Mouse (Mus musculus) 3T3-L1 (cell line): ENCODE measurements around the gene Cntnap5b.
A peak's percentile ranks its signal among the peaks of the same experiment; 100 is the strongest.
"Not testable (repeated sequence)": the region's sequence is repeated elsewhere in the genome, so short reads cannot be mapped to it uniquely, and the experiment has no call there.

ENCODE experiments used
- DNase-seq: peaks from one replicate; pipeline ENCODE4 v3.0.0-alpha.2; 2015; ENCODE audit warnings: low read depth, low spot score

Cntnap5b gene

DNA sequence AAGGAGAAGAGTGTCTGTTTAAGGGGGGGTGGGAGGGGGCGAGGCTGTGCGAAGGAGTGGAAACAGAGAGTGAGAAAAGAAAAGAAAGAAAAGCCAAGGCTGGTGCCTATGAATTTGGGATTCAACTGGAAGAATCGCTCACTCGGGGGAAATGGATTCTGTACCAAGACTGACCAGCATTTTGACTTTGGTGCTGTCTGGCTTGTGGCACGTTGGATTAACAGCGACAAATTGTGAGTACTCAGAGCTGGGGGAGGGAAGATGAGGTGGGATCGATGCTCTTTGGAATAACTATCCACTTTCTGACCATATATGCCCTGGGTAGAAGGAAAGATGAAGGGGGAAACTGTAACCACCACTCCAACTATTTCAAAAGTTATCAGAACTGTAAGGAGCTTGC is at the start of gene Cntnap5b:
Gene Cntnap5b, plus strand, starts transcription at position 152 of the 400 bp plus-strand sequence.
- no peak for DNase-seq

DNA sequence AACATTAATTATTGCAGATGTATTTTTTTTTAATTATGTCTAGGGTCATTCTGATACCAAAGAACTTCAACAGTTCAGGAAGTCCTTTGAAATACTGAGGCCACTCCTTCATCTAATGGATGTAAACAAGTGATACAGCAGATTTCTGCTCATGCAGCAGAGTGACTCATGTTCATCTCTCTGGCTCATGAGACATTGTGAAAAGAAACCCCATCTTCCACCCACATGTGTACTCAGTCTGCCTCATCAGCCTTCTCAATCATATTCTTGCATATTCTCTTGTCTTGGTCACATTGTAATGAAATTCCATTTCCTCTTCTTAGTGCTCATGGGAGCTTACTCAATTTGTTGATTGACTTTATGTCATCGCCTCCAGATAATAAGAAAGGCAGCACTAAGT is 12.6 kb upstream of the Cntnap5b start:
- no peak for DNase-seq

DNA sequence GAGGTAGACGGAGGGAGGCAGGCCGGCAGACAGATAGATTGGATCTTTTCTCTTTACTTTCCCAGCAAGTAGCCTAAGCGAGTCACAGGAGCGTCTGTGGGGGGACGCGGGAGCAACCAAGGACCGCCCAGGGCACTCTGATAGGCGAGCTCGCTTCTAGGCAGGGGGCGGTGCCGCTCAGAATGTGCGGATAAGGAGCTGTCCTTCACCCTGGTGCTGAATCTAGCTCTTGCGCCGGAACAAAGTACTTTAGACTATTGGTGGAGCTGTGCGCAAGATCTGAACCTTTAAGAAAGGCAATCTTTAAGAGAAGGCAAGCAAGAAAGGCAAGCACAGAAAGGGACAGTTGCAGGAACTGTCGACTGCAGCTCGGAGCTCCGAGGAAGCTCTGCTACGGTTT is 382 bp upstream of the Cntnap5b start:
- no peak for DNase-seq

- peak; percentile 31 for DNase-seq
Observed at GRCm38 (mm10) chr1:99774144-99774543, 1.6 kb downstream of the Cntnap5b start.

- no peak for DNase-seq
Observed at GRCm38 (mm10) chr1:99813334-99814110, 41.0 kb downstream of the Cntnap5b start.

GRCm38 (mm10) chr1:99872344-99872743 is 99.8 kb downstream of the Cntnap5b start:
- no peak for DNase-seq

DNA sequence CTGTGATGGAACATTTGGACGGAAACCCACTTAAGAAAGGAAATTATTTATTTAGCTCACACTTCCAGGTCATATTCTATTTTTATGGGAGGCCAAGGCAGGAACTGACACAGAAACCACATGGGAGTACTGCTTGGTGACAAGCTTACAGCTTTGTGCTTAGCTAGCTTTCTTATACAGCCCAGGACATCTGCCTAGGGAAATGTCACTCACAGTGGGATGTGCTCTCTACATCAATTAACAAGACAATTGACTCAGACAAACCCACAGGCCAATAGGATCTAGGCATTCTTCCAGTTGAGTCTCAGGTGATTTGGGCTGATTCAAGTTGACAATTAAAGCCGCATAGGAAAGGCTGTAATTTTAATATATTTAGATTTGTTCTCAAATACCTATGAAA is 135.2 kb downstream of the Cntnap5b start:
- no peak for DNase-seq

DNA sequence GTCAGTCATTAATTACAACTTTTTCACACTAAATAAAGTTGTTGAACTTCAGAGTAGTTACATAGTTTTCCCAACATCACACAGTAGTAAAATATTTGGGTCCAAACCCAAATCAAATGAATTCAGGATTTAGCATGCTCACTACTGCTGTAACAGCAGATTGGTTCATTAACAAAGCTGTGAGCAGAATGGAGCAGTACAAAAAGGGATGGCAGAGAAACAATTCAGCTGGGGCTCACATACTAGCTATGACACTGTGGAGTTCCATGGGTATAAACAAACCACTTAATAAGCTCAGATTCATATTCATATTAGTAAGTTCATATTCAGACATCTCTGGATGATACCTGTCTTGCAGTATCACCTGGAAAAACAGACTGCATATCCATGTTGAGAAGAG is 170.9 kb downstream of the Cntnap5b start:
- no peak for DNase-seq

- no peak for DNase-seq
Observed at GRCm38 (mm10) chr1:99959428-99959987, 186.9 kb downstream of the Cntnap5b start.

- DNase-seq: no peak
Observed at GRCm38 (mm10) chr1:99967300-99968089, 194.9 kb downstream of the Cntnap5b start.

DNA sequence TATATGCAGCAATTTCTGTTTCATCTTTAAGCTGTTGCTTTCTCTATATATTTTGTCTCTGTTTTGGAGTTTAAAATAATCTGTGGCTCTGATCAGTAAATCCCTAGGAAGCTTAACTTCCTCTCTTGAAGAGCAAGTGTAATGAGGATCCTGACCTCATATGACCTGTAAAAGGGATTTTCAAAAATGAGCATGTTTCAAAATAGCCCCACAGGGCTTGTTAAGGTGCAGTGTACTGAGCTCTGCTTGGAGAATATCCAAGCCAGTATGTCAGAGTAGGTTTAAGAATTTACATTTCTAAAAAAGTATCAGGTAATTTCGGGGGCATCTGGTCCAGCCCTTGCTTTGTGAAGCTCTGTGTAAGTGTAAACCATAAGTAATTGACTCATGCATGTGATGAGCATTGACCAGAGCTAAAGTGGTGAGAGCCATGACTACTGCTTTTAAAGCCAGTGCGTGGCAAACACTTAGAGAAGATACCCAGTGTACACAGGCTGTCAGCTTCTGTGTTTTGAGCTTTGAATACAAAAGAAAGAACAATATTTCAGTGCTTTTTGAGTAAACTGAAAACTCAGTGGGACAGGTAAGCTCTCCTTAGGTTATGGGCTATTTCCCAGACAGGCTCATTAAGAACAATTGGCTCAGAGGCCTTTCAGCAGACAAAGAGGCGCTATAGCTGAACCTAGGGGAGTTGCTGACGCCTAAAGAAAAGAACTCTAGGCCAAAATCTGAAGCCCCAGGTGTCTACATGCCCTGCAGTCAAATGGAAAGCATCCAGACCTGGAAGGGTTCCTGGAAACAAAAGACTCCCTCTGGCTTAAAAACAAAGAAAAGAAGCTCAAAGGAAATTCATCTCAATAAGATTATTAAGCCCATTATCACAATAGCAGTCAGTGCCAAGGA is 197.9 kb downstream of the Cntnap5b start:
- DNase-seq: no peak

DNA sequence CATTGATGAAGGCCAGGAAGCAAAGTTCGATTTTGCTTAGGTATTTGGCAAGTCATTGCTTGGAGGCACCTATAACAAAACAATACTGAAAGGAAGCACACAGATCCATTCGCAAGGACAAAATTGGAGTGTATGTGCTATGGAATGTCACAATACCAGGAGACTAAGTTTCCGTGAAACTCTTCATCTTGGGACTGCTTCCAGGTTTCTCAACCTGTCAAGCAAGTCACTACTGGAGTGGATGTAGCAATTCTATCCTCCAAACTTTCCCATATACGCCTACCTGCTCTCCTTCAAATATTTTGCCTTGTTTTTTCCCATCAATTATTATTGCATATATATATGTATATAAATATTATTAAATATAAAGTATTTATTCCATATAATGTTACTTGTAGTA is 228.7 kb downstream of the Cntnap5b start:
- not testable (repeated sequence) for DNase-seq

GRCm38 (mm10) chr1:100006021-100006745 is 233.6 kb downstream of the Cntnap5b start:
- DNase-seq: no peak

DNA sequence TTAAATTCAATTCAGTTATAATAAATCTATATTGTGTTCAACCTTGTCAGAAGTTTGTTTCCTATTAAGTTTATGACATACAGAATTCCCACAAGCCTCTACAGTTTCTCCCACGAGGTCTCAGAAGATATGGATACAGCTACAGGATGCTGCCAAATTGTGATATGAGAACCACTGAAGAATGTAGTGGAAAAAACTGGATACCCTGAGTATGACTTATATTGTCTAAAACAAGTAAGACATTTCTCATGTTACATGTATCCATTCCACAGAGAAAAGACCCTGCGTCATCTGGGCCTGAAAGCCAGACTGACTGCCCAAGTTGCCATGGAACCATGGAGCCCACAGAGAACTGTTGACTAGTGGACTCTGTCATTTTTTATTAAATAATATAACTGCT is 269.2 kb downstream of the Cntnap5b start:
- DNase-seq: no peak

GRCm38 (mm10) chr1:100079812-100080211 is 307.2 kb downstream of the Cntnap5b start:
- DNase-seq: no peak

DNA sequence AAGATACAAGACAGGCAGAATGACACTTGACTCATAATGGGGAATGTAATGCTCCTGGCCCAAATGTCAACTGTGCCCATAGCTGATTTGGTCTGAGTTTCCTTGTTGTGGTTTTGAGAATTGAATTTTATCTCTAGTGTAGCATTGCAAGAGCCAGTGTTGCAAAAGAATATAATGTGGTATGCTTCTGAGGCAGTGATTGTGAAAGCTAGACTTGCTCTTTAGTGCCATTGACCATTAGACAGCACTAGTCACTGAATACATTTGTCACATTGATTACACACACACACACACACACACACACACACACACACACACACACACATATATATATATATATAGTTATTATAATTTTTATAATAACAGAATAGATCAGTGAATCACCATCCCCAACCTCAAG is 328.0 kb downstream of the Cntnap5b start:
- DNase-seq: no peak

DNA sequence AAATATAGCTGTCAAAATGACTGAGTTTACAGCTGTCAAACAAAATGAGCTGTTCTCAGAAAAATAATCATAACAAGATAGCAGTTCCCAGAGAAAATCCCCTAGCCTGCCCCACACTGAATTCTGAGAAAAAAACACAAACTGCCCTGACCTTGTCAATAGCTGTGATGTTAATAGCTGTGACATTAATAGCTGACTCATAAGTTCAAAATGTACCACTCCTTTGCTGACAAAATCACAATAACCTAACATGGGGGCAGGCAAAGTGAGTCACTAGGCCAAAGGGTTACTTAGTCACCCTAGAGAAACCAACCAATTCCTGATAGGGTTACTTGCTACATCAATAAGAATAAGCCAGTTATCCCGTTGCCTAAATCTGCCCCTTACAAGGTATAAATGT is 328.5 kb downstream of the Cntnap5b start:
- DNase-seq: no peak

DNA sequence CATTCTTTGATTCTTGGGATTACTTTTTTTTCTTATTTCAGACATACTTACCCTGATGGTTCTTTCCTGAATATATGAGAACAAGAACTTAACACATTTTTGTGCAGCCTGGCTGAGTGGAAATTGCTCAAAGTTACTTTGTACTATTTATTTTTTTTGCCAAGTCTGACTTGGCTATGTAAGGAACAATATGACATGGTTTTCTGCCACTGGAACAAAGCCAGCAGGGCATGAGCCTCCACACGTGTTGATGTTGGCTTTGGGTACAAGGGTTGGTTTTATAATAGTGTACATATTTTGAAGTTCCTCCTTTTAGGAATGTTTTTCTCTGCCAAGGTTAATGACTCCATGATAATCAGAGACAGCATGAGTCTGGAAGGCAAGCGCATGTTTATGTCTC is 331.8 kb downstream of the Cntnap5b start:
- DNase-seq: no peak

DNA sequence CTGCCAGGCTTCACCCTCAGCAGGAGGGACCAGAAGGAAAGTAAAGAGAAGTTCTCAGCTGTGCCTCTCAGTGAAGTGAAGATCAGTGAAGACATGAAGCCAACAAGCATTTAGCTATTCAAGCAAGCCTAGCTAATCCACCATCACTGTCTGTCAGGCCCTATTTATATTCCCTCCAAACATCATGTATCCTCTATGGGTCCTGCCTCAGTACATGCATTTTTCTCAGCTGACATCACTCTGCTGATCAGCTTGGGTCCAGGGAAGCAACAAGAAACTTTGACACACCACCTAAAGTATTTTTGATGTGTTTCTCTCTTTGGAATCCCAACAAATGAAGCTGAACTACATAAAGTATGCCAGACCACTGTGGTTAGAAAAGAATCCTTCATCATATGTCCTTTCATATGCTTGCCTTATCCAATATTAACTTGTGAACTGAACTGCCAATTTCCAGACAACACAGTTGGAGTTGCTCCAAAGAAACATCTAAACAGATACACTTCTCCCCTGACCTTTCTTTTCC is 349.9 kb downstream of the Cntnap5b start:
- DNase-seq: no peak

DNA sequence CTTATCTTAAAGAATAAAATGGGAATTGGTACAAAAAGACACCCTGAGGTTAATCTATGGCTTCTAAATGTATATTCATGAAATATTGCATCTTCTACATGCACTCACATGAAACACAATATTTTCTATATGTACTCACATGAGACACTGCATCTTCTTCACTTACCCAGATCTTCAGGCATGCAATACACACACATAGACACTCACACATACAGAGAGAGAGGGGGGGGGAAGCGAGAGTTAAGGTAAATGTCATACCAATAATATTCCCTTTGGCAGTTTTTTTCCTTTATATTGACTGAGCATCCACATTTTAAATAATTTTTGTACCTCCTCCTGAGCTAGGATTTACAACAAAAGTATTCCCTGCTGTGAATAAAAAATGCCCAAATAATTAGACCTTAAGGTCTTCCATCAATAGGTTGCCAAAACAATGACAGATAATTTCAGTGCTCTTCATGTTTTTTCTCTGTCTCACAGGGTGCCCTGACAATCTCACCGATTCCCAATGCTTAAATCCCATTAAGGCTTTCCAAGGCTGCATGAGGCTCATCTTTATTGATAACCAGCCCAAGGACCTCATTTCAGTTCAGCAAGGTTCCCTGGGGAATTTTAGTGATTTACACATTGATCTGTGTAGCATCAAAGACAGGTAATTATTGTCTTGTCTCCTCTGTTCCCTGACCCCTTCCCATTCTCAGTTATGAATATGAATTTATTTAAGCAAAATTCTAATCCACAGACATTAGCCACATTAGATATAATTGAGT is 391.2 kb downstream of the Cntnap5b start:
- no peak for DNase-seq
